Mouse (Mus musculus) liver, postnatal 0 days (tissue): ENCODE data around the gene Swap70. TPM values are rescaled to one million over a fixed set of nuclear protein-coding genes. Genes with fewer than 3 reads are reported as not detected.

ENCODE experiments used
- ATAC-seq: fragments of 200-750 bp; cut with Nextera tagmentation; 2 replicates; pipeline ENCODE4 v1.8.0; 2017; ENCODE audit warnings: mild to moderate bottlenecking, moderate library complexity
- DNase-seq: peaks from one replicate; pipeline ENCODE4 v3.0.0-alpha.2; 2016
- H3K27ac ChIP-seq: fragments of 300-500 bp; sonication (generic); 2 replicates; pipeline ENCODE4 v1.5.1; 2014; ENCODE audit warnings: antibody characterized with exemption, moderate library complexity, mild to moderate bottlenecking, low read depth
- H3K27me3 ChIP-seq: fragments of 300-500 bp; sonication (generic); 2 replicates; pipeline ENCODE4 v1.6.1; 2014; ENCODE audit warnings: low read length, control low read depth, mixed read lengths; ENCODE audit not compliant: insufficient read depth
- H3K36me3 ChIP-seq: fragments of 300-500 bp; sonication (generic); replicated peaks from 2 replicates; pipeline ENCODE4 v1.6.1; 2014; ENCODE audit warnings: mild to moderate bottlenecking, control low read depth, low read length, moderate library complexity, mixed read lengths; ENCODE audit not compliant: insufficient read depth
- H3K4me1 ChIP-seq: fragments of 300-500 bp; sonication (generic); 2 replicates; pipeline ENCODE4 v1.6.1; 2014; ENCODE audit warnings: antibody characterized with exemption, mild to moderate bottlenecking, control low read depth; ENCODE audit not compliant: insufficient read depth
- H3K4me2 ChIP-seq: fragments of 300-500 bp; sonication (generic); 2 replicates; pipeline ENCODE4 v1.6.1; 2014; ENCODE audit warnings: low read depth, mild to moderate bottlenecking, low read length, moderate library complexity, mixed read lengths
- H3K4me3 ChIP-seq: fragments of 300-500 bp; sonication (generic); 2 replicates; pipeline ENCODE4 v1.5.1; 2014; ENCODE audit warnings: low read depth, low read length
- H3K9ac ChIP-seq: fragments of 300-500 bp; sonication (generic); replicated peaks from 2 replicates; pipeline ENCODE4 v1.6.1; 2014; ENCODE audit warnings: mild to moderate bottlenecking, moderate library complexity
- H3K9me3 ChIP-seq: fragments of 300-500 bp; sonication (generic); 2 replicates; pipeline ENCODE4 v1.6.1; 2016; ENCODE audit warnings: mild to moderate bottlenecking, control low read depth, low read length, mixed read lengths
- CTCF ChIP-seq: sonication (generic); IDR thresholded peaks from 2 replicates; pipeline ENCODE4 v1.5.1; 2016; ENCODE audit warnings: antibody characterized with exemption, low read depth
- EP300 ChIP-seq: IDR thresholded peaks from 2 replicates; pipeline ENCODE4 v1.6.1; 2016; ENCODE audit warnings: antibody characterized with exemption, low read depth, mild to moderate bottlenecking
- WGBS: fragments of 180-500 bp; shearing (Covaris S2); extraction: QIAGEN DNeasy Blood & Tissue Kit; methylation state at CpG from one replicate; pipeline ENCODE4 v1.1.7; 2014; ENCODE audit not compliant: insufficient replicate concordance; 5-methylcytosine and 5-hydroxymethylcytosine counted together
- polyA plus RNA-seq: library from polyadenylated mRNA; unstranded; fragments of >200 nt; fragmentation: Nextera tagmentation; extraction: Ambion mirVana; gene quantifications from 2 replicates; pipeline ENCODE4 v1.2.1, GENCODE M21; 2015

The Swap70 gene
- polyA plus RNA-seq, 1 experiment from 2014 or later = 7.2 TPM

DNA sequence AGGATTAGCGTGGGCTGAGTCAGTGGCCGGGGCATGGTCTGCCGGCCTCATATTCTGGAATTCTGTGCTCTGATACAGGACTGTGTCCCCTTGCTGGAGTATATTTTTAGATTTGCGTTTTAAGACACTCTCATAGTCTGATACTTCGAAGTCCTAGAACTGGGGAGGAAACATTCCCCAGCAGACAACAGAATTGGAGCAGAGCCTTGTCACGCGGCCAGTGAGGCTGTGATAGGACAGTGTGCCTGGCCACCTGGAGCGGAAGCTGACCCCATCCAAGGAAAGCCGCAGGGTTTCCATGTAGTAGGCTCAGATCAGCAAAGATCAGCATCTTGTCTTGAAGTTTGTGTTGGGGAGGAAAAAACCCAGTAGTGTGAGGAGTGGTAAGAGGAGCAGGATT, 23.6 kb downstream of the Swap70 start:
- peaks cover 4% of the 10 kb centered on the region for H3K36me3 ChIP-seq
- ATAC-seq (no peak), DNase-seq (no peak)
- WGBS = 88% methylated on average over 9 of the region's 9 CpGs
- H3K9me3 ChIP-seq = no peaks in the 10 kb centered on the region
- no peaks in the 10 kb centered on the region; the same call in 1 of the 2 replicates for H3K4me1 ChIP-seq
- H3K4me2 ChIP-seq = no peak overlapping the region
- H3K27me3 ChIP-seq = no peaks in the 10 kb centered on the region
- no peak overlapping the region for H3K27ac ChIP-seq
- no peak overlapping the region for H3K9ac ChIP-seq
- no peak for TF ChIP-seq CTCF
- no peak for TF ChIP-seq EP300
- H3K4me3 ChIP-seq = no peak overlapping the region

DNA sequence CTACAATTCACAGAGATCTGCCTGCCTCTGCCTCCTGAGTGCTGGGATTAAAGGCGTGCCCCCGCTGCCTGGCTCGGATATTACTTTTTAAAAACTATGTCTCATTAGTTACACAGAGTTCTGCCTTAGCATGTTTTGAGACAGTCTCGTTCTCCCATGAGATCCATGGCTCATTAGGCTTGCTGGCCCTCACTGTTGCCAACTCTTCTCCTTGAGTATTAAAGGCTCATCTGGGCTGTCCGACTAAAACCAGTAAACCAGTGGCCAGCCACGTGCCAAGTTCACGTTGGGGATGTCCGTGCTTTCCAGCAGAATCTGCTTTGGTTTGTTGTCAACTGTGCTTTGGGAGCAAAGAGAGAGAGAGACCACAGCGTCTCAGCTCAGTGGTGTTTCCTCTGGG, 25.0 kb downstream of the Swap70 start:
- Histone ChIP-seq H3K9me3 (no peaks in the 10 kb centered on the region), H3K4me2 (no peak overlapping the region), H3K4me3 (no peak overlapping the region), H3K9ac (no peak overlapping the region), H3K36me3 (peaks cover 4% of the 10 kb centered on the region), H3K4me1 (no peaks in the 10 kb centered on the region; the same call in 1 of the 2 replicates), H3K27ac (no peak overlapping the region), H3K27me3 (no peaks in the 10 kb centered on the region)
- TF ChIP-seq CTCF (no peak), EP300 (no peak)
- no peak for DNase-seq
- 84% methylated on average over 9 of the region's 9 CpGs for WGBS
- ATAC-seq = no peak

DNA sequence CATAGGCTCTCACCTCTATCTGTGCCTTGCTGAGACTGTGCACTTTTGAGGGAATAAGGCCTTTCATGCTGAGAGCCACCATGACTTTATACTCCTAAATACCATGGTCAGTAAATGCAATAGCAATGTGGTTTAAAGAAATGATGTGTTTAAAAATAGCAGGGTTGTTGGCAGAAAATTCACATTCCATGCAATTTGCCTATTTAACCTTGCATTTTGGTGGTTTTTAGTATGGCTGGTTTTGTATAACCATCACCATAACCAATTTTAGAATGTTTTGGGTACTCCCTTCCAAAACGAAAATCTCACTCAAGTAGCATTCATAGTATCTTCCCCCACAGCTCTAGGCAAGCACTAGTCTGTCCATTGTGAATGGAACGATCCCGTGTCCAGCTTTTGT, 26.3 kb downstream of the Swap70 start:
- Histone ChIP-seq H3K9ac (no peak overlapping the region), H3K36me3 (peaks cover 8% of the 10 kb centered on the region), H3K27ac (no peak overlapping the region), H3K4me1 (no peaks in the 10 kb centered on the region; the same call in 1 of the 2 replicates), H3K9me3 (no peaks in the 10 kb centered on the region), H3K4me2 (no peak overlapping the region), H3K4me3 (no peak overlapping the region), H3K27me3 (no peaks in the 10 kb centered on the region)
- DNase-seq (no peak), ATAC-seq (no peak)
- TF ChIP-seq CTCF (no peak), EP300 (no peak)
- 87% methylated on average over 3 of the region's 3 CpGs for WGBS

DNA sequence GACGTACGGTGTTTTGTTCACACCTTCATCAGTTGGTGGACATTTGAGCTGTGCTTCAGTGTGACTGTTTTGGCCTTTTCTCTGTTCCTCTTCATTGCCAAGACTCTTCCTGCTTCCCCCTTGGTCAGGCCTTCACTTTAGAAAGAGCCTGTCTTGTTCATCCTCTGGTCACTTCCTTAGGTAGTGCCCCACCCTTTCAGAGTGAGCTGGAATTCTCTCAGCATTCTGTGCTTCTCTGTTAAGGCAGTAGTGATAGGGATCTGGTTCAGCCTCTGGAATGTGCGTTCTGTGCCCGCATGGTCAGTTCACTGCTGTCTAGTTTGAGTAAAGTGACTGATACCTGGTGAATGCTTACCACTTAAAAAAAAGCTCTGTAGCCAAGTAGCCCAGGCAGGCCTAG, 27.2 kb downstream of the Swap70 start:
- ATAC-seq = no peak
- no peak overlapping the region for H3K4me3 ChIP-seq
- H3K4me1 ChIP-seq = no peaks in the 10 kb centered on the region; the same call in 1 of the 2 replicates
- DNase-seq = no peak
- H3K27me3 ChIP-seq = no peaks in the 10 kb centered on the region
- H3K4me2 ChIP-seq = no peak overlapping the region
- WGBS = 79% methylated on average over 4 of the region's 4 CpGs
- H3K9ac ChIP-seq = no peak overlapping the region
- H3K36me3 ChIP-seq = peaks cover 8% of the 10 kb centered on the region
- TF ChIP-seq CTCF (no peak), EP300 (no peak)
- H3K9me3 ChIP-seq = no peaks in the 10 kb centered on the region
- H3K27ac ChIP-seq = no peak overlapping the region

GRCm38 (mm10) chr7:110253861-110254260, 32.4 kb downstream of the Swap70 start:
- H3K4me2 ChIP-seq = no peak overlapping the region
- H3K9me3 ChIP-seq = no peaks in the 10 kb centered on the region
- H3K4me1 ChIP-seq = peaks cover 12% of the 10 kb centered on the region
- H3K9ac ChIP-seq = no peak overlapping the region
- no peak overlapping the region for H3K4me3 ChIP-seq
- 0 out of 2 replicates have a peak, but pooled peaks cover 3% of the 10 kb centered on the region for H3K36me3 ChIP-seq
- DNase-seq (no peak), ATAC-seq (no peak)
- 67% methylated on average over 2 of the region's 2 CpGs for WGBS
- H3K27me3 ChIP-seq = no peaks in the 10 kb centered on the region
- TF ChIP-seq CTCF (no peak), EP300 (no peak)
- no peak overlapping the region for H3K27ac ChIP-seq

DNA sequence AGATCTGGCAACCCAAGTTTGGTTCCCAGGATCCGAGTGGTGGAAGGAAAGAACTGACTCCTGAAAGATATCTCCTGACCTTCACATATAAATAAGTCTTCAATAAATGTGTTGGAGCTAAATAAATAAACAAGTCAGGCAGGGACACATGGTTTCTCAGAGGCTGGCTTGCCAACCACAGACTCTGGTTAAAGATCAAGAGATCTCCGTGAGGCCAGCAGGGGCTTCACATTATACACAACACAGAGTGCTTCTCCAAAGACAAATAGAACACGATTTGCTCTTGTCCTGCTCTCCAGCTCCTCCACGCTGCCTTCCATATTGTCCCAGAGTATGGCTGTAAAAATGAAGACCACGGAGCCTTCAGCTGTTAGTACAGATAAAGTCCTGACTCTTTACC, 32.9 kb downstream of the Swap70 start:
- ATAC-seq = no peak
- Histone ChIP-seq H3K27me3 (no peaks in the 10 kb centered on the region), H3K4me1 (peaks cover 16% of the 10 kb centered on the region), H3K9ac (no peak overlapping the region), H3K27ac (no peak overlapping the region), H3K36me3 (0 out of 2 replicates have a peak, but pooled peaks cover 3% of the 10 kb centered on the region), H3K4me3 (no peak overlapping the region), H3K9me3 (no peaks in the 10 kb centered on the region), H3K4me2 (no peak overlapping the region)
- WGBS = 57% methylated on average over 5 of the region's 5 CpGs
- TF ChIP-seq EP300 (no peak), CTCF (no peak)
- no peak for DNase-seq

- no peaks in the 10 kb centered on the region for H3K27me3 ChIP-seq
- no peak for DNase-seq
- peaks cover 18% of the 10 kb centered on the region for H3K4me1 ChIP-seq
- ATAC-seq = no peak
- no peak overlapping the region for H3K9ac ChIP-seq
- no peak overlapping the region for H3K4me3 ChIP-seq
- no peak for TF ChIP-seq CTCF
- TF ChIP-seq EP300 = no peak
- no peak overlapping the region for H3K27ac ChIP-seq
- H3K4me2 ChIP-seq = no peak overlapping the region
- no peaks in the 10 kb centered on the region for H3K9me3 ChIP-seq
- WGBS = 40% methylated on average over 2 of the region's 2 CpGs
- H3K36me3 ChIP-seq = 0 out of 2 replicates have a peak, but pooled peaks cover 3% of the 10 kb centered on the region
Observed at GRCm38 (mm10) chr7:110257059-110257458, 35.5 kb downstream of the Swap70 start.
